Mouse (Mus musculus): Measurements from ENCODE around the gene Glce.
A peak's percentile ranks its signal among the peaks of the same experiment; 100 is the strongest.

The Glce gene

DNA sequence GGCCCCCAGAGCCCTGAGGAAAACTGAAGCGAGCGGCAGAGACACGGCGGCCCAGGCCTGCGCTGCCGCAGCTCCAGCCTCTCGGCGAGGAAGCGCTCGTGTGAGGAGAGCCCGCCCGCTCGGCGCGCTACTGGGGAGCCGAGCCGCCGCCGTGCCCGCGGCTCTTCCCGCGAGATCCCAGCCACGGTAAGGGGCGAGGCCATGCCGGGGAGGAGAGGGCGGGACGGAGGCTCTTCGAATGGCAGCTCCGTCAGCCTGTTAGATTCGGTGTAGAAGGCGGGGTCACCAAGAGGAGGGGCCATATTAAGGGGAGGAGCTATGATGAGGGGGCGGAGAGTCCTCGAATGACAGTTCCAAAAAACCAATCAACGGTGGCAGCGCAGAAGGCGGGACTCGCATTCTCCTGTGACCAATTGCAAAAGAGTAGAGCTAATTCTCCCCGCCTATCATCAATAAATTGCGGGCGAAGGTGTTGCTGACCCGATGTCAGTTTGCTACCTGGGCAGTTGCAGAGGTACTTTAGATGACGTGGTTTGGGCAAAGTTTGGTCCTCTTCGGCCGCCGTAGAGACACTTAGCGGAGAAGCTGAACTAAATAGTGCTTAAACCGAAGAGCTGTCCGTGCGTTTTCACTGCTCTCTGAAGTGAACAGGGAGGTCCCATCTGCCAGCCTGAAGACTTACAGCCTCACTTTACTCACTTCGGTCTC lies at the start of gene Glce:
Gene Glce (minus strand): TSS at position 148 of the 708 bp plus-strand sequence.
- DNase-seq, result peak; percentile 97

DNA sequence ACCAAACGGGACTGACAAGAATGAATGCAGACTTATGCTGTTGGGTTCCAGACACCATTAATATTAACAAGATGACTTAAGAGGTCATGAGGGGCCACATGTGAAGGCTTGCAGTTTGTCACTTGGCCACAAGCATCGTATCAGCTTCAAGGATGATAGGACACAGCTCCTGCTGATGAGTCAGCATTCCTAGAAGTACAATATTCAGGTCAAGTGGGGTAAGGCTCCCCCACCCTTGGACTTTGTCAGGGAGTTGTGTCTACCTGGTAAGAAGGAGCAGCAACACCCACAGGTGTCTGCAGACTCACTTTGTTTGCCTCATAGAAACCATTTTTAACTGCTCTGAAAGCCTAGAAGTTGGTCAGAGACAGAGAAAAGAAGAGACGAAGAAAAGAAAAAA lies 49.8 kb upstream of the Glce start:
- DNase-seq, result no peak

- DNase-seq, result no peak
These were observed 48.5 kb upstream of the Glce start for GRCm38 (mm10) chr9:62170921-62171320.

DNA sequence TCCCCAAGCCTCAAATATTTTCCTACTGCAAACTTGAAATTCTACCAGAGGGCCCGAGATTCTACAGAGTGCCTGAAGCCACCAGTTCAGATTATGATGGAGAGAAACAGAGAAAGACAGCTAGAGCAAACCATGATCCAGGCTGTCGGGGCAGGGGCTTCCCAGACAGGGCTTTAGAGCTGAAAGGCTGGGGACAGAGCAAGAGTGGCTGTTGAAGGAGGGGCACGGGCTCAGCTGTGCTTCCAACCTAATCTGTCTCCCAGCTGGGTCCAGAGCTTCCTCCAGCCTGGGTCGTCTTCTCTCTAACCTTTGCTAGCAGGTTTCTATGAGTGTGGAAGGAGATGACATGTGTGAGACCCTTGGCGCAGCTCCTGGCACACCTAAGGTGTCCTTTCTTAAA lies 44.2 kb upstream of the Glce start:
- DNase-seq, result no peak

- no peak for DNase-seq
These were observed 43.7 kb upstream of the Glce start for GRCm38 (mm10) chr9:62166186-62166585.

DNA sequence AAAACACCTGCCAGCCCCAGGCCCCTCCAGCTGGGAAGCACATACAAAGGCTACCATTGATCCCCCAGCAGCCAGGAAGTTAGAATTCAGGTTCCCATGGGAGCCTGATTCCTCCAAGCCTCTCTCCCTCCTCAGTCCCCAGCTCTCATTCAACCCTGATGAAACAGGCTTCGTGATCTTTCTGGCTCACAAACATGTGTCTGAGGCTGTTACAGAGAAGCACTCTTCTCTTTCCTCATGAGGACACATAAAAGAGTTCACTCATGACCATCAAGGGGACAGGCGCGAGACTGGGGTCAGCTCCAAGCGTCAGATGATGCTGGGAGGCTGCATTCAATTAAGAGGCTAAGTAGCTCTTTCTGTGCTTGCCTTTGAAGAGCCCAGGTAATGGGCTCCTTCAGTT lies 40.4 kb upstream of the Glce start:
- no peak for DNase-seq

DNA sequence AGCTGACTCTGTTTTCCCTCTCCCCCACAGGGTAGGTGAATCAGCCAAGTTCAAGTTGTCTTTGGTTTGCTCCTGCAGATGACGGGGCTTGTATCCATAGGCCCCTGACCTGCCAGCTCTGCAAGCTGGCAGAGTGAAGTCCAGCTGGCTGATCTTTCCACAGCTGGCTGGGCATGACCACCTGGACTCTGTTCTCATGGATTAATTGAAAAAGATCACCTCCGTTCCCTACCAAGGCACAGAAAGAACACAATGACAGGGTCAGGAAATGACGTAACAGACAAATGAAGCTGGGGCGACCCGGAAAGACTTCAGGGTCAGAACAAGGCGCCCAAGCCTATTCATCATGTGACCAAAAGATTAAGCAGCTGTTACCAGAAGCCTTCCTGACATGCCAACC lies 38.3 kb upstream of the Glce start:
- DNase-seq, result peak; percentile 55 to 67

- DNase-seq, result no peak
These were observed 36.3 kb upstream of the Glce start for GRCm38 (mm10) chr9:62158746-62159145.

GRCm38 (mm10) chr9:62155821-62156220 lies 33.4 kb upstream of the Glce start:
- no peak for DNase-seq

DNA sequence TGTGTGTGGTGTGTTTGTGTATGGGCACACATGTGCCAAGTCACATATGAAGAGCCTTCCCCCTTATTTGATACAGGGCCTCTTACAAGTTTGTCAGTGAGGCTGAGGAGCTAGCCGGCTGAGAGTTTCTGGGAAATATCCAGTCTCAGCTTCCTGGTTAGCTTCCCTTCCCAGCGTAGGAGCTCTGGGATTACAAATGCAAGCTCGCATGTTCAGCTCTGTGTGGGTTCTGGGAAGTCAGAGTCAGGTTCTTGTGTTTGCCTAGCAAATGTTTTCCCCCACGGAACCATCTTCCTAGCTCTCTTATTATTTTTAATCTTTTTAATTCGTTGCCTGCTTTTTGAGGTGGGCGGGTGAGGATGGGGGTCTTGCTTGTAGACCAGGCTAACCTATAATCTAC lies 32.9 kb upstream of the Glce start:
- DNase-seq, result no peak

- DNase-seq, result no peak
These were observed 32.5 kb upstream of the Glce start for GRCm38 (mm10) chr9:62154956-62155355.

- no peak for DNase-seq
These were observed 32.1 kb upstream of the Glce start for GRCm38 (mm10) chr9:62154551-62154950.

DNA sequence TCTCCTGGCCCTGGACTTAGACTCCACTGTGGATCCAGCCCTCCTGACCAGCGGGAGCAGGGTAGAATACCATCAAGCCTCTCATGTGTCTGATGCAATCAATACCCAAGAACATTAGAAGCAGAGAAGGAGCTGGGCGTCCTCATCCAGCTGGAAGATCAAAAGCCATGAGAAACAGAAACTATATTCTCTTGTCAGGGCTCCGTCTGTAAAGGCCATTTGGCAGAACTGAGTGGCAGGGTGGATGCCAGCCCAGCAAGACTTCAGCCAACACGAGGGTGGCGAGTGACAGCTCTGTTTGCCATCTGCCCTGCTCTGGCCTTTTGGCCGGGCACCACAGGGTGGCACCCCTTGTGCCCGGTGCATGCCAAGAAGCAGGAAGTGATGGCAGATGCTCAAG lies 30.8 kb upstream of the Glce start:
- no peak for DNase-seq

DNA sequence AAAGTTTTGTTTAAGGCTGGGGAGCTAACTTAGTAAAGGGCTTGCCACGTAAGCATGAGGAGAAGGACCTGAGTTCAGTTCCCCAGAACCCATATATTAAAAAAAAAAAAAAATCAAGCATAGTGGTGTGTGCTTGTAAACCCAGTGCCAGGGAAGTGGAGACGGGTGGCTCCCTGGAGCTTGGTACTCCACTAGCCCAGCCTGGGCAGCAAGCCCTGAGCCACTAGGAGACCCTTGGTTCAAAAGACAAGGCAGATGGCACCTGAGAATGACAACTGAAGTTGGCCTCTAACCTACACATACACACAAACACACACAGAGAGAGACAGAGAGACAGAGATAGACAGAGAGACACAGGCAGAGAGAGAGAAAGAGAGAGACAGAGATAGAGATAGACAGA lies 30.1 kb upstream of the Glce start:
- no peak for DNase-seq

DNA sequence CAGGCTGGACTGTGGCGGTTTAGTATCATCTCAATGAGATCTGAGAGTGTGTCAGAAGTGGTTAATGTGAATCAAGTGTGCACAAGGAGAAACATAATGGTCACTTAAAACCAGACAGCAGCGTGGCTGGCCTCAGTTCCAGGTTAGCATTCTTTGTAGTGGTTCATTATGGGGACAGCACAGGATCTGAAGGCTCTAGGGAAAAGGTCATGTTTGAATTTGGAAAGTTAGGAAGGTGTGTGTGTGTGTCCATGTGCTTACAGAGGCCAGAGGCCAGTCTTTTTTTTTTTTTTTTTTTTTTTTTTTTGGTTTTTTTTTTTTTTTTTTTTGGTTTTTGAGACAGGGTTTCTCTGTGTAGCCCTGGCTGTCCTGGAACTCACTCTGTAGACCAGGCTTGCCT lies 22.7 kb upstream of the Glce start:
- no peak for DNase-seq

- DNase-seq, result no peak
These were observed 21.0 kb upstream of the Glce start for GRCm38 (mm10) chr9:62143428-62143827.

DNA sequence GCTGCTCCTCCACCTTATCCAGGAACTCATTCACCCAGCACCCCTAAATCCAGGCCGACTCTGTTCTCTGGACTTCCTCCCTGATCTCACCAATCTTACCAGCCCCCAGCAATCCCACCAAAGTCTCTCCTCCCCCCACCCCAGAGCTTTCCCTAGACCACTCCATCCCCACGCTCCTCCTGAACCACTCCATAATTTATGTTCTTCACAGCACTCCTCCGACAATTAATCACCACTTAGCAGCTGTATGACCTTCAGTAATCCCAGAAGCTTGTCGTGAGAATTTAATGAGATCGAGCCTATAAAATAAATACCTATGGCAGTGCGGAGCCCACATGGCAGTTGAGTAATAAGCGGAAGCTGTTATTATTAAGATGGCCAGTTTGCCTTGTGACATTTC lies 16.6 kb upstream of the Glce start:
- DNase-seq, result no peak

- DNase-seq, result peak; percentile 18 to 33
These were observed 14.8 kb upstream of the Glce start for GRCm38 (mm10) chr9:62137259-62137658.

DNA sequence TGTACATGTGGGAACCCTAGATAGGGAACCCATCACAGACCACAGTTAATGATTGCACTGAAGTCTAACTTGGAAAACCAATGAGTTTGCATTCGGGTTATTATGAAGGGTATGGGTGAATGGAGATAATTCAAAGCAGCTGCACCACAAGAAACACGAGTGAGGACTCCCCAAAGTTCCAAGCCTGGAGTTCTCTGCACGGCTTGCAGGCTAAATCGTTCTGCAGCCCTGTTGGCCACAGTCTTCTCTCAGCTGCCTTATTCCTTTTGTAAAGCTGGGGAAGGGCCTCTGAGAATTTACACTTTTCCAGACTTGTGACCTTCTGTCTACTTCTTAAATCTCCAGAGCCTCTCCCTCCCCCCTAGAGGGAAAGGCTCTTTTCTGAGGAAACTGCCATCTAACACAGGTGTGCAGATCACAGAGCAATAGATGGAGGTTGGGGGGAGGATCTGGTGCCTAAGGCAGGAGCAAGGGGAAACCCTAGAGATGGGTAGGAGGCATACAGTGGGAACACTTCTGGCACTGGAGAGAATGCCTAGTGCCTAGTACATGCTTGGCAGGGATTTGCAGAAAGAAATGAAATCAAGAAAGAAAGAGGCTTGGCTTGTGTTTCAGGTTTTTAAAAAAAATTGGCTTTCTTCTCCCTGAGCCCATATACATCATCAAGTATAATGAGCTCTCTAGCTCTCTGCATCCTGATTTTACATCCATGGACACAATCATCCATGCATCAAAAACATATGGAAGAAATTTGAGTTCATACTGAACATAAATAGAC lies 9.7 kb upstream of the Glce start:
- no peak for DNase-seq

DNA sequence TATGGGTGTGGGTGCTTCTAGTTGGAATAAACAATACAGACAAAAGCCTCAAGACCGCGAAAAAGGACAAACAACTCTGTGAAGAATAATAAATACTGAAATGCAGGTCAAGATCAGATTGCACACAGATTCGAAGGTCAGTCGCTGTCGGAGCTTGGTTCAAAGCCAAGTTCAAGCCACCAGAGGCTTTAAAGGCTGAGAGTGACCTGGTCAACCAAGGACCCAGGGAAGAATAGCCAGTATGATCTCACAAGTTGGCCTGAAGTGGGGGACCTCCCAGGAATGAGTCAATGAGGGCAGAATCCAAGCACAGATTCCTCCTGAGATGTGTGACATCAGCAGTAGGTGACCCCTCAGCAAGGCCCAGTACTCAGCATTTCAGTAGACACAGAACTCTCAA lies 8.3 kb upstream of the Glce start:
- no peak for DNase-seq

GRCm38 (mm10) chr9:62128056-62128455 lies 5.6 kb upstream of the Glce start:
- no peak for DNase-seq

DNA sequence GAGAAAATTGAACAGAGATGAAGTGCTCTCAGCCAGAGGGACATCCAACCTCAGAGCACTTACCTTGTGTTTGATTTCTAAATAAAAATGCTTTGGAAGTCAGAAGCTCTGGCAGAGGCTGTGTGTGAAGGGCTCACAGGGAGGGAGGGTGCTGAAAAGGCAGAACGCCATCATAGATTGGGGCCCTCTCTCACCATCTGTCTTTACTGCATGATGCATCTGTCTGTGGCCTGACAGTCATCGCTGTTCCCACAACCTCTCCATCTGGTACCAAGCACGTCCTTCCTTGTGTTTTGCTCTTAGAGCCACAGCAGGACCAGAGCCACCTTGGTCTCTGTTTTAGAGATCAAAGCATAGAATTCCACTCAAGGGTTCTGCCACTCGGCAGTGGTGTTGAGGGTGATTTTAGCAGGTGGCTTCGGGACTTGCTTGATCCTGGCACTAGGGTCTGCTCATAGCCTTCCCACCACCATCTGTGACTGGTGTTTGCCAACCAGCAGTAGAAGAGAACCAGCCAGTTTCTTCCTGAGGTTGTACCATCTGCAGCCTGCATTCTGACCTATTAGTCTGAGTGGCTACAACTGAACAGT lies 3.6 kb upstream of the Glce start:
- DNase-seq, result no peak

- DNase-seq, result no peak
These were observed 1.8 kb upstream of the Glce start for GRCm38 (mm10) chr9:62124266-62124665.

DNA sequence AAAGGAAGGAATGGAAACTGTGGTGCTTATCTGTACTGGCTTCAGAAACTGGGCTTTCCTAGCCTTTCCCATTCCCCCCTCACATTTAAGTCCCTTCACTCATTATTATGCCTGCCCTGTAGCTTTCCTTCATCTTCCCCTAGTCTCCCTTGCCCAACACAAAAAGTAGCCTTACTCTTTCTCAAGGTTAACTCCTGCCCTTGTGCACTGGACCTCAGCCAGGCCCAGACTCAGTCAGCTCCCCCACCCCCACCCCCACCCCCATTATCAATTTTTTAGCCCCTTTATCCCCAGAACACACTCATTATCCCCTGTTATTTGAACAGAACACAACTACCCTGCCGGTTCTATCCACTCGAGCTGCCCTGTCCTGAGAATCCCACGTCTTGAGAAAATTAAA lies 1.0 kb upstream of the Glce start:
- DNase-seq, result peak in 1 of 2 experiments; percentile 8

Measured in kidney, postnatal 36 days (tissue).